Comparison of ENCODE assay signal across 11 mouse cellular contexts in the genomic region with DNA sequence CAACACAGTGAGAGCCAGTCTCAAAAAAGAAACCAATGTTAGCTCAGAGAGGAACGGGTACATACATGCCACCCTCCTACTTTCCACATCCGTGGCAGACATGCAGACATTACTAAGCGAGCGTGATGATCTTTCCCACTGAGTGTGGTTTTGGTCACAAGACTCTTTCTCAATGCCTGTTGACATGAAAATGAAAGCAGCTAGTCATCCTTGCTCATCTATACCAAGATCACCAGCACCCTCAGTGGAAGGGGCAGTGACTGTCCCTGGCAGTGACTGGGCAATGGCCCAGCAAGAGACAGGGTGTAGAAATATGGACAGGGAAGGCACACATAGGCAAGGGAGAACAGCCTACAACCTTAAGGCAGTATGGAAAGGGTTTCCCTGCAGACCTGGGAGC.
DNase-seq lines count a peak whose midpoint lies in the region; ATAC-seq and TF ChIP-seq lines count a peak whose summit lies in the region.
"Had no signal": no experiment of that assay in that cellular context is flagged by ENCODE, and none has a peak within 500 bp of the region (broad histone marks: within the 10 kb centered on the region; RNA-seq: fewer than 3 reads in every experiment).

No protein-coding gene starts in this region.

- H3K36me3 ChIP-seq in embryonic facial prominence, embryonic 13.5 days = peaks cover 48% of the 10 kb centered on the region
- H3K36me3 ChIP-seq in embryonic facial prominence, embryonic 10.5 days (replicated peaks) = peaks cover 45% of the 10 kb centered on the region
- peaks cover 3% of the 10 kb centered on the region; the same call in 1 of the 2 replicates for H3K36me3 ChIP-seq in spleen, adult 2 months (ENCODE audit: control insufficient read depth, insufficient read depth, low read length)
- peaks cover 37% of the 10 kb centered on the region for H3K36me3 ChIP-seq in heart, embryonic 10.5 days

- 0 out of 2 replicates have a peak overlapping the region, but pooled peaks have one; percentile 8 for H3K27ac ChIP-seq in embryonic facial prominence, embryonic 13.5 days
- no peak overlapping the region for H3K27ac ChIP-seq in embryonic facial prominence, embryonic 10.5 days (replicated peaks)
- peak overlapping the region; percentile 72 for H3K27ac ChIP-seq in spleen, adult 2 months (ENCODE audit: insufficient read depth, low read length)
- H3K27ac ChIP-seq in heart, embryonic 10.5 days = no peak overlapping the region

- H3K4me2 ChIP-seq in embryonic facial prominence, embryonic 13.5 days = no peak overlapping the region
- H3K4me2 ChIP-seq: lung, embryonic 14.5 days had no signal

- no peak overlapping the region for H3K4me3 ChIP-seq in embryonic facial prominence, embryonic 13.5 days
- no peak overlapping the region for H3K4me3 ChIP-seq in embryonic facial prominence, embryonic 10.5 days
- H3K4me3 ChIP-seq in spleen, adult 2 months (ENCODE audit: extremely low read depth, insufficient read depth, insufficient read length) = no peak overlapping the region
- no peak overlapping the region for H3K4me3 ChIP-seq in heart, embryonic 10.5 days

- no peaks in the 10 kb centered on the region for H3K27me3 ChIP-seq in embryonic facial prominence, embryonic 13.5 days
- no peaks in the 10 kb centered on the region for H3K27me3 ChIP-seq in embryonic facial prominence, embryonic 10.5 days (replicated peaks; ENCODE audit: low read depth, poor library complexity, severe bottlenecking)
- H3K27me3 ChIP-seq in spleen, adult 2 months (ENCODE audit: control insufficient read depth, insufficient read depth, low read length) = no peaks in the 10 kb centered on the region
- H3K27me3 ChIP-seq in heart, embryonic 10.5 days (ENCODE audit: insufficient read depth, poor library complexity, severe bottlenecking) = peaks cover 4% of the 10 kb centered on the region; the same call in 1 of the 2 replicates

- TF ChIP-seq CTCF in spleen, adult 2 months (IDR thresholded peaks at IDR 0.05; ENCODE audit: extremely low read depth, insufficient read depth, insufficient read length, insufficient replicate concordance) = no peak

- WGBS in embryonic facial prominence, embryonic 13.5 days = 92% methylated on average over 4 of the region's 4 CpGs
- 90% methylated on average over 4 of the region's 4 CpGs for WGBS in embryonic facial prominence, embryonic 10.5 days
- WGBS in spleen, adult 2 months = 16% methylated on average over 4 of the region's 4 CpGs
- 86% methylated on average over 4 of the region's 4 CpGs for WGBS in heart, embryonic 10.5 days

- H3K9ac ChIP-seq in embryonic facial prominence, embryonic 13.5 days = no peak overlapping the region
- H3K9ac ChIP-seq: lung, embryonic 14.5 days had no signal

- peaks cover 37% of the 10 kb centered on the region for H3K4me1 ChIP-seq in embryonic facial prominence, embryonic 13.5 days
- peaks cover 35% of the 10 kb centered on the region for H3K4me1 ChIP-seq in embryonic facial prominence, embryonic 10.5 days
- H3K4me1 ChIP-seq in spleen, adult 2 months (ENCODE audit: control insufficient read depth, insufficient read depth, insufficient read length) = peaks cover 37% of the 10 kb centered on the region; the same call in 1 of the 2 replicates
- H3K4me1 ChIP-seq in heart, embryonic 10.5 days = peaks cover 66% of the 10 kb centered on the region

- no peak for DNase-seq in embryonic facial prominence, embryonic 10.5 days (ENCODE audit: low spot score)
- DNase-seq in spleen, adult 2 months (ENCODE audit: low read depth in 1 of 2, low spot score in 2 of 2) = peak; percentile 37 to 59
- no peak for DNase-seq in spleen, adult 12 weeks (ENCODE audit: low spot score)
- no peak for DNase-seq in neural tube, embryonic 10.5 days (ENCODE audit: extremely low spot score, low spot score)
- no peak for DNase-seq in embryo, embryonic 10 days (ENCODE audit: low spot score)
- DNase-seq in heart, embryonic 10.5 days (ENCODE audit: low spot score) = no peak
- DNase-seq: gastrocnemius, postnatal 25 days; lung, embryonic 14.5 days; retina, postnatal 1 day had no signal

- TF ChIP-seq POLR2A in spleen, adult 2 months (IDR thresholded peaks at IDR 0.05; ENCODE audit: low read depth, low read length) = no peak

- no peak for ATAC-seq in embryonic facial prominence, embryonic 13.5 days (ENCODE audit: insufficient number of reproducible peaks, insufficient read depth, low FRiP score, low TSS enrichment, low read depth)
- peak; percentile 80 for ATAC-seq in megakaryocyte progenitor cell, adult 5-6 weeks (replicated peaks; ENCODE audit: poor library complexity)

- H3K9me3 ChIP-seq in embryonic facial prominence, embryonic 13.5 days = no peaks in the 10 kb centered on the region
- no peaks in the 10 kb centered on the region for H3K9me3 ChIP-seq in embryonic facial prominence, embryonic 10.5 days
- no peaks in the 10 kb centered on the region for H3K9me3 ChIP-seq in heart, embryonic 10.5 days

Comparison
In these comparisons a context has a peak if more than half of its experiments do, and no peak if none do; other contexts are left out.
1. H3K27ac ChIP-seq: peak in embryonic facial prominence, embryonic 13.5 days (single experiment) and spleen, adult 2 months (single experiment); none in embryonic facial prominence, embryonic 10.5 days (single experiment) and heart, embryonic 10.5 days (single experiment).
2. DNase-seq: peak in spleen, adult 2 months (2 of 2); none in embryonic facial prominence, embryonic 10.5 days (single experiment), spleen, adult 12 weeks (single experiment), neural tube, embryonic 10.5 days (single experiment), embryo, embryonic 10 days (single experiment) and heart, embryonic 10.5 days (single experiment).